Mouse (Mus musculus) kidney, adult 11 months (tissue): ENCODE results near the gene Arid3b.

ENCODE experiments used
- DNase-seq: peaks from one replicate; pipeline ENCODE4 v3.0.0; 2022

The Arid3b gene

DNA sequence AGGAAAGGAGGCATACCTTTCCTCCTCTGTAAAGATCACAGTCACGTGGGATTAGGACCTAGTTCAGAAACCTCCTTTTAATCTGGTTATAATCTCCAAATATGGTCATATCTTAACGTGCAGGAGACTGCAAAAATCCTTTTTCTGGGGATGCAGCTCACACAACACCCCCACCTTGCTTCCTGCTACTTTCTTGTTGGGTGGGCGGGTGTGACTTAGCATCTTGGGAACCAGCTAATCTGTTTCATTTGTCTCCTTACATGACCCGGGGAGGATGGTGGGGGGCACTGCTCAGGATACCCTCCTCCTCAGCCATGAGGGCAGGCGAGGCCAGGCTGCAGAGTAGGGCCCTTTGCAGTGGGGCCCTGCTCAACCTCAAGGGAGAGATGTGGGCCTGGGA, 61.6 kb downstream of the Arid3b start:
- no peak for DNase-seq

DNA sequence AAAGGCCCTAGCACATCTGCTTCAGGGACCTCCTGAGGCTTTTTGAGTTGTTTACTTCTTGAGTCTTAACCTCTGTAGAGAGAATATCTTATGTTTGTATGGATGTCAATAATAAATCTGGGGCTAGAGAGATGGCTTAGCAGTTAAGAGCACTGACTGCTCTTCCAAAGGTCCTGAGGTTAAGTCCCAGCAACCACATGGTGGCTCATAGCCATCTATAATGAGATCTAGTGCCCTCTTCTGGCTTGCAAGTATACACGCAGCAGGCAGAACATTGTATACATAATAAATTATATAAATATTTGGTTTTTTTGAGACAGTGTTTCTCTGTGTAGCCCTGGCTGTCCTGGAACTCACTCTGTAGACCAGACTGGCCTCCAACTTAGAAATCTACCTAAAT, 62.4 kb downstream of the Arid3b start:
- no peak for DNase-seq

DNA sequence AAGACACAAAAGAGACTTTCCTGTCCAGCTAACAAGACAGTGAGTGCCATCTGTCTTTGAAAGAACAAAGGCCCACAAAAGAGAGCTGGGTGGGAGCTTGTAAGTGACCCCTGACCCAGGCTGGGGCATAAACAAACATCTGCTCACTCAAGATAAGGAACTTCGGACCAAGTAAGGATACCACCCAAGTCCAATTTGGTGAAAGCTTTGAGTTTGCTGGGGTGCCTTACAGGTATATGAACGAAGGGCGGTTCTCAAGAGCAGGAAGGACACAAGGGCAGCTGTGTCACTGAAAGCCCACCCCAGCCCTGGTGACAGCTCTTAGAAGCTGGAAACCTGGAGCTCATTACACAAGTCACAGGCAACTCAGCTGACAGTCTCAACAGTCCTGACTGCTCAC, 62.8 kb downstream of the Arid3b start:
- DNase-seq: no peak

DNA sequence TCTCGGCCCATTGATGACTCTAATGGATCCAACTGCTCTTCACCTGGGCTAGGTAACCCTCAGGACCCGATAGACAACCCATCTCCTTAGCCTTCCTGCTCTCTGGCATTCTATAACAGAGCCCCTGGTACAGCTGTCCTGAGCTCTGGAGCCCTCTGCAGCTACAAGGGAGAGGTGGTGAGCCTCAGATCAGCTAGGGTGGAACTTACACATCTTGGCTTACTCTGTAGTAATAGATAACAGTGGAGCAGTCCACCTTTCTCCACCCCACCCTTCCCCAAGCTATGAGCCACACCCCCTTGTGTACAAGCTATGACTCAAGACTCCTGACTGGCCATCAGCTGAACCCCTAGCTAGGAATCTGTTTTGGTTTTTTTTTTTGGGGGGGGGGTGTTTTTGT, 65.8 kb downstream of the Arid3b start:
- no peak for DNase-seq

DNA sequence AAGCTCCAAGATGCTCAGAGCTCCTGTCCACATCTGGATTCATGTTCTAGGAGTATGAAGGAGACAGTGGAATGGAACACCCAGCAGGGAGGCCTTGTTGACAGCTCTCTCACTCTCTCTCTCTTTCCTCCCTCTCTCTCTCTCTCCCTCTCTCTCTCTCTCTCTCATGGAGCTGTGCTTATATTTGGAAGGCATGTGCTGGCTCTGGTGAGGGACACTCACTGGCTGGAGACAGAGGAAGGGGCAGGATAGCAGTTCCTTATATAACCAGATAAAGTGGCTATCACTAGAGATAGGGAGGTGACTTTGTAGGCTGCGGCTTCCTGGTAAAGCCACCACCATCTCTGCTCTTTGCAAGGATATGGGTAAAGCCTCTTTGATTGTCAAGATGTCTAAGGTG, 66.4 kb downstream of the Arid3b start:
- DNase-seq: no peak

DNA sequence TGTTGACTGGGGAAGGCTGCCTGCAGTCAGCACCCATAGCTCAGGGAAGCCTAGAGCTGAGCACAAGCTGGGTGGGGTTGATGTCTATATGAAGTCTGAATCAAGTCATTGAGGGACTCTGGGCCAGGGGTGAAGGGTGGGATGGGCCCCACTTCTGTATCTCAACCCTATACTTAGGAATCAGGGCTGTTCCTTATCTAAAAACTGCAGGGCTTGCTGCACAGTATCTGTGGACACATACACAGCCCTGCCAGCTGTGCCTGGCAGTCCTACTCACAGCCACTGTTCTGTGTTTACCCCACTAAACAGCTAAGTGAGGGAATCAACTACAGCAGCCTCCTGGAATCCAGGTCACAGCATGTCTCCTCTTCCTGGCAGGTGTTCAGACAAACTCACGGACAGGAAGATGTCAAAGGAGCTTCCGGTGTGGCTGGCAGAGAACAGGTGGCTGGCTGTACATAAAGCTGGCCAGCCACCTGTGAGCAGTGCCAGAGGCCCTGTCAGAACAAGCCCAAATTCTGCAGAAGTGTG, 67.0 kb downstream of the Arid3b start:
- no peak for DNase-seq

DNA sequence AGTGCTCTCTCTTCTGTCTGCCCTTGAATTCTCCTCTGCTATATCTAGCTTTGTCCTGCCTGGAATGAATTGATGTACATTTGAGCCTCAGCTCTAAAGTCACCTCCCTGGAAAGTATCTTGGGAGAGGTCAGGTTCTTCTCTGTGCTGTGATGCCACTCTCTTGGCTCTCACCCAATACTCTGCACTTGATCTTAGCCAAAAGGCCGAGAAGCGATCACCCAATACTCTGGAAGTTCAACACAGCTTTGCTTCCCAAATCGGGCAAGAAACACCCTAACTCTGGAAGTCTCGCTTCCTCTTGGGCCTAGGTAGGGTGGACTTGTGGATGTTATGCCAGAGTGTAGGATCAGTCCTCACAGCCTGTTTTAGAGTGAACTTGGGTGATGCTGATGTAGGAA, 69.4 kb downstream of the Arid3b start:
- no peak for DNase-seq

DNA sequence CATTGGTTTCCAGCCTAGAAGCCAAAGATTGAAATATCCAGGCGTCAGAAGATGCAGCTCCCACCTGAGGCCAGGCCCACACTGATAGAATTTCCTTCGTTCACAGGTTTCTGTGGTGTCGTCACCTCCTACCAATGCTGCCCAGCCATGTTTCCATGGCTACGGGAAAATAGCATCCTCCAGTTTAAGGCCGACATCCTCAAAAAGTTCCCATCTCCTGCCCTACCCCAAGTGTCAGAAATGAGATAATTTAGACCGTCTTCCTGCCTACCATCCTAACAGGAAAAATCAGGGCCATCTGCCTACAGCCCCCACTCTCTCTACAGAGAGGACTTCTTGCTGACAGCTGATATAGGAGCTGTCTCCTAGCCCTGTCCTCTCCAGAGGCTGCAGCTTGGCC, 70.2 kb downstream of the Arid3b start:
- DNase-seq: no peak

DNA sequence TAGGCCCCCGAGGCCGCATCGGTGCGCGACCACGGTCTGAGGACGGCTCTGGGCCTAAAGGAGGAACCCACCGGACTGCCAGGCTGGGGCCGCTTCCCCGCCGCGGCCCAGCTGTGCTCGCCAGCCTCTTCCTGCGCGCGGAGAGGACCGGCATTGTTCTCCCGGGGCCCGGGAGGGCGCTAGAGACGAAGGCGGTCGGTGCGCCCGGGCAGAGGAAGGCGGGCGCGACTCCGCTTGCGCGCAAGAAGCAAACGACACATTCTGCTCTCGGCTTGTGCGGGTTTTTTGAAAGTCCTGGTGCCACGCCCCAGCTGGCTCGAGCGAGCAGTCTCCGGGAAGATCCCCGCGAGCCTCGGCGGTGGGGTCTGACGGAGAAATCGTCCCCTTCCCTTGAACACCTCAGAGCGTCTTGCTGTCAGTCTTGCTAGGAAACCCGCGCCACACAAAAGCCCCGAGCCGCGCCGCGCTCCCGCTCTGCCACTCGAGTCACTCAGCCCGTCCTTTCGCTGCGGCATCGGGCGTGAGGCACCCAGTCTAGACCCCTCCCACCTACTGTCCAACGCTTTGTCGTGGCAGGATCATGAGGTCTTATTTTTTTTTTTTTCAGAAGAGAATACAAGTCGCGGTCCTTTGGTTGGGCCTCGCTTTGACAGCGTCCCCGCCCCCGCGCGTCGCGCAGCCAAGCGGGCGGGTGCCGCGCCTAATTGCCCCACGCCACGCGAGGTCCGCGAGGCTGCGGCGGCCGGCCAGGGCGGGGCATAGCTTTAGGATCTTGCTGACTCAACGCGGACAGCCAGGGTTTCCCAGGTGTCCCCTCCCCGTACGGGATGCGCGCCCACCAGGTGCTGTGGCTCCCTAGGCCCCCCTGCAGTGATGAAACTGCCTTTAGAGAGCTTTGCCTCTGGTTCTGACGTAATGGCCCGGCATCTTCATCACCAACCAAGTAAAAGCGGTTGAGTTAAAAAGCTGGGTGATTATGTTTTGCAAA, 70.9 kb downstream of the Arid3b start, which contains the start of gene Clk3:
Gene Clk3 (minus strand): TSS at position 497 of the 988 bp plus-strand sequence.
- DNase-seq: peak; percentile 73

DNA sequence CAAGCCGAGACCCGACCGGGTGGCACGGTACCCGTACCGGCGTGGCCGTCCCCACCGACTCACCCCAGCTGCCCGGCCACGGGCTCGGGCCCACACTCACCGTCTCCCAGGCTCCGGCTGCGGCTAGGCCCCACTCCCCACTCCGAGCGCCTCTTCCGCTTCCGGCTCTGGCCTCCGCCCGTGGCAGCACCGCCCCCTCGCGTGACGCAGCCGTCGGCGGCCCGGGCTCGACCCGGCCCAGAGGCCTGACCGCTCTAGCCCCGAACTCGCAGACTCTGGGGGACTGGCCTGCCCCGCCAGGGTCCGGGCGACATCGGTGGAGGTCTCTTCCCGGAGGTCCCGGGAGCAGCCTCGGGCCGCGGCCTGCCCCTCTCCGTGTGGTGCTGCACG, 71.6 kb downstream of the Arid3b start:
- peak; percentile 92 for DNase-seq

DNA sequence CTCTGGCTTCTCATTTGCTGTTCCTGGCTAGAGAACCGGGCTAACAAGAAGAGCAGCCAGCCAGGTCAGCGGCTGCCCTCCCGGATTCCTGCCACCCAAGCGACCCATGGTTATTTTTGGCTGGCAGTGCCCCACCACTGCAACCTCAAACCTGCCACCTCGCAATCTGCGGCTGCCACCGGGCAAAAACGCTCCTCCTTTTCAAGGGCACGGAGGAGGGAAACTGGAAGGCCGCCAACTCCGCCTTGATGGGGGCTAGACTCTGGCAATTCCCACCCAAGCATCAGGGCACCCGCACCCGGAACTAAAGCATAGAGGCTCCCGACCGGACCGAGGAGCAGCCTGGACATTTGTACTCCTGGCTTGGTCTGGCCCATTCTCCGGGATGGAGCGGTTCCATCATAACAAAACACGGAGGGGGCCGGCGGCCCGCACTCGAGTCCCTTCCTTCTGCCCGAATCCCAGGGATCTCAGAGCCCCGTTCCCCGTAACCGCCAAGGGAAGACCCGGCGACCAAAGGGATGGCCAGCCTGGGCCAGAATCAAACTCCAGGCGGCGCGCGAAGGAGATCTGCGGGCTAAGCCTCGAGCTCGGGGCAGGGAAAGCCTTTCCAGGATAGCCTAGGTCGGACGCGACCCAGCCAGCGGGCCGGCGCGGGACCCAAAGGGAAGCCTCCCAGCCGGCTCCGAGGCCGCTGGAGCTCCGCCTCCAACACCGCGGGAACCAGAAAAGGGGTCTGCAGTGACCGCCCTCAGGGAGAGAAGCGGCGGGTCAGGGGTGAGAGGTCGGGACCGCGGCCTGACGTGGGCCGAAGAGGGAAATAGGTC, 72.2 kb downstream of the Arid3b start:
- DNase-seq: peak; percentile 90

DNA sequence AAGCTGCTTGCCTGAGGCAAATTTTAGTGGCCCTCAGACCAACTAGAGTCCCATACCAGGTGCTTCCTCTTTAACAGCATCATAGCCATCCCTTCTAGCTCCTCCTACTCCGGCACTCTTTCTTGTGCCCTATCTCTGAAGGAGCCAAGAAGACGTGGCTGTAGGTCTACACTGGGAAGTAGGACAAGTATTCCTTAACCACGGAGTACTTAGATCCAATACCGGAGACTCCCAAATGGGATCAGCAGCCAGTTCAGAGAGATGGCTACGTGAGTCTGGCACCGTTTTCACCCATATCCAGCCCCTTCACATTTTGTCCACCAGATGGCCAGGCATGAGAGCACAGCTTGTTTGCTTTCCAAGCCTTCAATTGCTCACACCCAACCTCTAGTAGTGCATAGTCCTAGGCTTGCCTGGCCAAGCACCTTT, 74.0 kb downstream of the Arid3b start:
- DNase-seq: peak; percentile 61

DNA sequence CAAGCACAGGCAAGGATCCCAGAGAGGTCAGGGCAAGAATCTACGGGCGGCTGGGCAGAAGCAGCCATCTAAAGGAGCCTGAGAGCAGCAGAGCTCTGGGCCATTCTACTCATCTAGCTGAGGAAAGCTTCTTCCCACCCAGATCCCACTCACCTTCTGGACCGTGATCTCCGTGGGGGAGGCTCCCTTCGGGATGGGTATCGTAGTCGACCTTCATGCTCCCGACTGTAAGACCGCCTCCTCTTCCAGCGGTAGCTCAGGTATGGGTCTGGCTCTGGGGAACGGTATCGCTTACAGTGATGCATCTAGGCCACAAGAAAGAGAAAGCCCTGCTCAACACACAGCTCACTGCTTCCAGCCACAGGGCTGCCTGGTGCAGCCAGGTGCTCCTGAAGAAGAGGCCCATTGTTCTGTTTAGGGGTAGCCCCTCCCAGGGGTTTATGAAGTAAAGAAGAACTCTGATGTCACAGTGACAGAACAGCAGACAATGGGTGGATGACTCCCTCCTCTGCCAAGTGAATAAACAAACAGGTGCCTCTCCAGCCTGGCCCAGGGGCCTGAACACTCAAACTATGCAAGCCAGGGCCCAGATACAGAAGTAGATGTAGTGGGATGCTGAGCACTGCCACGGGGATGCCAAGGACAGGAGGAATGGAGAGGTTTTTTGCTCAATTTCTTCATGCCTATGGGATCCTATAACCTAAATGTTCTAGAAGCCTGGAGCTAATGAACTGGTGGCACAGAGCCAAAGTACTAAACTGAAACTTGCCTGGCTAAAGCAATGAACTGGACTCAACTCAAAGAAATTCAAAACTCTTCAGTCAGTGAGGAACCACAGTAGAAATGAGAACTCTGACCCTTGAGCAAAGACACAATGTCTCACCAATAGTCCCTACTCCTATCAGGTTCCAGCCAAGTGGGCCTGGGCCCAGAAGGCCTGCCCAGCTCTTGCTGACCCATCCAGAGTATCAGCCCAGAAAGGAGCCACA, 74.7 kb downstream of the Arid3b start:
- DNase-seq: peak; percentile 73

DNA sequence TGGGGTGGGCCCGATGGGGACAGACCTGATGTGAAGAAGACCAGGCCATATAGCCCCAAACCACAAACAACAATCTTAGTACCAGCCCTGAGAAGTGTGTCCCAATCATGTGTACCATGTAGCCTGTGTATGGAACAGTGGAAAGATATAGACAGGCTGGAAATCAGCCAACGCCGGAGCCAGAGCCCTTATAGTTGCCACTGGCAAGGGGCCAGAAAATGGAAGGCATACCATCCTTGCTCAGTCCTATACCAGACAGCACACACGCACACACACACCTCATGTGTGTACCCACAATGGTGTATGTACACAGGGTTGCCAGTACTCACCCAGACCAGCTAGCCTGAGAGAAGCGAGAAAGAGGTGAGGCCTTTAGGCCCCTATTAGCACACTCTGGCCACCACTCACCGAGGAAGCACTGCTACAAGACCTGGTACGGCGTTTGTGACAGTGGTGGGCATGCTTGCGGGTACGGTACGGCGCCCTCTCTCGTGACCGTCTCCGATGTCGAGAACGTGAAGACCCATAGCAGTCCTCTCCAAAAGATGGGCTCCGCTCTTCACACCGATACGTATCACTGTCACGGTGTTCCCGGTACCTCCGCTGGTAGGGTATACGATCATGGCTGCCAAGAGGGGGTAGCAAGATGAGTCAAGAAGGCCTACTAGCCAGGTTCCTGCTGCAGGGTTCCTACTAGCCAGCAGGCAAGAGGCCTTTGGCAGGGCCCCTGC, 76.0 kb downstream of the Arid3b start:
- DNase-seq: peak; percentile 24

DNA sequence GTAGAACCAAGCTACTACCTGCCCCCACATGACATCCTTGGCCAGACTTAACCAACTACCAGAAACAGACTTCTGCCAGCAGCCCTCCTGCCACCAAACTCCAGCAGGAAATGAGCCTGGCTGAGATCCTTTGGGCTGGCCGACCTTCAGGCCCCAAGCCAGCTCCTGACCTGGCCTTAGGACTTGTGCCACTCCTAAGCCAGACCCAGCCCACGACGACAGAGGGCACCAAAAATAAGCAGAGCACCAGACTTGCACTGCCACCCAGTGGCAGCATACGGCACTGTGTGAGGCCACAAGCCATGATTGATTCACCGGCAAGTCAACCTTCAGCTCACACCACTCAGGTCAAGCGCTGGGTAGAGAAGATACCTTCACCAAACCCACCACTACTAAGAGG, 77.3 kb downstream of the Arid3b start:
- peak; percentile 92 for DNase-seq

DNA sequence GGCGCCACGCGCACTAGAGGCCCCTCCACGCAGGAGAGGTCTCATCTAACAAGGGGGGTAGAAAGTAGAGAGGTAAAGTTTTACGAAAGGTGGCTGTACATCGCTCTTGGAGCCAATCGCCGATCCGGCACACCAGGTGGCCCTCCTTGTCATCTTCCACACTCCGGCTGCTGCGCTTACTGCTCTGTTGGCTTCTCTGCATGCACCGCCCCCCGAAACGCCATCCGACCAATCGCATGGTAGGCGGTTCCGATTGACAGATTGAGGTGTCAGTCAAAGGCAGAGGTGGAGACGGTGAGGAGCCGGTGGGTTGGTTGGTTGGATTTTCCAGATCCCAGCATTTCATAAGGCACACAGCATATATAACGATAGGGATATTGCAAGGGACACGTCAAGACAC, 78.1 kb downstream of the Arid3b start:
- DNase-seq: peak; percentile 41

DNA sequence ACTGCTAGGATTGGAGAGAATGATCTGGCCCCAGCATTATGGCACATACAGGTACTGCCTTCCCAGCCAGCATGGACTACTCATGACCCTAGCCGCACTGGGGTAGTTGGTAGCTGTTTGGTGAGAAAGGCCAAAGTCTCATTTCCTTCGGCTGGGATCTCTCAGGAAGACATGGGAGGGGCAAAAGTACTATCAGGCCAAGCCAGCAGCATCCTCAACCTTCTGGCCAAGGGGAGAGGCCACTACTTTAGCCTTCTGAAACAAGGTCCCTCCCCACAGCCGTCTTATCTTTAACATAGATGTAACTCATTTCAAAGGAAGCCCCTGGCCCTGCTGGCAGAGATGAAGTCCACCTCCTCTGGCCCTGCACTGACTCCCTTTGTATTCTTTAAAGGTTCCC, 79.0 kb downstream of the Arid3b start:
- peak; percentile 27 for DNase-seq

DNA sequence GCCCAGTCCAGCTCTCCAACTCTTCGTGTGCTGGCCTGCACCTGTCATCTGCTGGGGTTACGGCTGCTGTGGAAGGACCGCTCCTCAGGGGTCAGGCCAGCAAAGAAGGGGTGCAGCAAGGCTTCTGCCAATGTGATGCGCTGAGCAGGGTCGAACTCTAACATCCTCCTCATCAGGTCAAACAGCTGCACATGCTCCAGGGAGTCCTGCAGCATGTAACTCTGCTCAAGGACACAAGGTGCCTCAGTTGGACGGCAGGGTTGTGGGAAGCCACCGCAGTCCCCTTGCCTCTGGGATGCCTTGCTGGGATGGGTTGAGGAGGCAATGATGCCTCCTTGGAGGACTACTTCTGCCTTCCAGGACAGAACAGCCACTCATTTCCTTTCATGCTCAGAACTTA, 85.7 kb downstream of the Arid3b start:
- DNase-seq: no peak

DNA sequence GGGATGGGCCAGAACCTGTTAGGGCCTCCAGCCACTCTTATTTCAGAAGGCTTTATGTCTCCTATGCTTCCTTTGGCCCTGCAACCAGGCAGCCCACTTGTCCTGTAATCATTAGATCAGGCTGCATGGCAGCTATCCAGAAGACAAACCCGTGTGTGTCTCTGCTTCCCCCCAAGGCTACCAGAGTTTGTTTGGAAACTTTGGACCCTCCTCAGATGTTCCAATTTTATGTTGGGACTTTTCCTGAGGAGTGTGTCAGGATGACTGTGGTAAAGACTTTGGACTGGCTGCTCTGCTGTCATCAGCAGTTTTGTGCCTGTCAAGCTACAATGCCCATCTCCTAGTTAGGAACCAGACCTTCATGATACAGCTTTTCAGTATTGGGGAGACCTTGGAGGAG, 87.8 kb downstream of the Arid3b start:
- peak; percentile 78 for DNase-seq

DNA sequence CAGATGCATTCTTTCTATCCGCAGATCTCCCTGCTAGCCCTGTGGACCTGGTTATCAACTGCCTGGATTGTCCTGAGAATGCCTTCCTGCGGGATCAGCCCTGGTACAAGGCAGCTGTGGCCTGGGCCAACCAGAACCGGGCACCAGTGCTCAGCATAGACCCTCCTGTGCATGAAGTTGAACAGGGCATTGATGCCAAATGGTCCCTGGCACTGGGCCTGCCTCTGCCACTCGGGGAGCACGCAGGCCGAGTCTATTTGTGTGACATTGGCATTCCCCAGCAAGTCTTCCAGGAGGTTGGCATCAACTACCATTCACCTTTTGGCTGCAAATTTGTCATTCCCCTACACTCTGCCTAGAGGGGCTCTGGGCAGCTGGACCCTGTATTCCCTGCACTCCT, 88.5 kb downstream of the Arid3b start:
- peak; percentile 53 for DNase-seq

DNA sequence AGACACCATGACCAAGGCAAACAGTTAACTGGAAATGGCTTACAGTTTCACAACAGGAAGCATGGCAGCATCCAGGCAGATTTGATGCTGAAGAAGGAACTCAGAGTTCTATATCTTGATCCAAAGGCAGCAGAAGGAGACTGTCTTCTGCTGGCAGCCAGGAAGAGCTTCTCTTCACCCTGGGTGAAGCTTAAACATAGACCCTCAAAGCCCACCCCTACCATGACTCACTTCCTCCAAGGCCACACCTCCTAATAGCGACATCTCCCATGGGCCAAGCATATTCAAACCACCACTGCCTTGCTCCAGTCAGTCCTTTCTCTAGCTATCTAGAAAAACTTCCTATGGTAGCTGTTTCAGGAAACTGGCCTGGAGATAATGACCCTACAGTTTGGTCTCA, 89.5 kb downstream of the Arid3b start:
- no peak for DNase-seq
